Mouse (Mus musculus) heart, adult 2 months (tissue): ENCODE measurements around the gene Wnt7b.

Source experiments
- CTCF ChIP-seq: fragments of 200-600 bp; IDR thresholded peaks from 2 replicates; pipeline ENCODE4 v1.8.1; 2022; ENCODE audit warnings: antibody characterized with exemption, mild to moderate bottlenecking, moderate library complexity
- EP300 ChIP-seq: fragments of 200-500 bp; IDR thresholded peaks from 2 replicates; pipeline ENCODE4 v1.6.1; 2011; ENCODE audit warnings: low read depth, low read length, control low read depth; ENCODE audit not compliant: insufficient read depth
- POLR2A ChIP-seq: fragments of 200-500 bp; IDR thresholded peaks from 2 replicates; pipeline ENCODE4 v1.6.1; 2011; ENCODE audit warnings: mild to moderate bottlenecking, low read depth, low read length, control low read depth; ENCODE audit not compliant: insufficient read depth

DNA sequence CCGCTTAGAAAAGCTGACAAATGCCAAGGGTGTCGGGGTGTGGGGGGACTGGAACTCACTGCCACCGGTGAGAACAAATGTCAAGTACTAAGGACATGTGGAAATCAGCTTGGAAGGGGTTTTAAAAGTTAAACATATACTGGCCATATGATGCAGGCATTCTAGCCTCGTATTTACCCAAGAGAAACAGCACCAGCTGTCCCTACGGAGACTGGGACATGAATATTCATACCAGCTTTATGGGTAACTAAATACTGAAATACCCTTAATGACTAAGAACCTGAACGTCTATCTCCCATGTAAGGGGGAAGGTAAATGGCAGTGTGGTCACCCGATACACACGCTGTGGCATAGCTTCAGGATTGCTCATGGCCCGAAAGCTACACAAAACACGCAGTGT is 93.4 kb downstream of the Wnt7b start:
- TF ChIP-seq POLR2A (no peak), CTCF (no peak), EP300 (no peak)
